Mouse (Mus musculus): ENCODE results near the gene Dexi.
A peak's percentile ranks its signal among the peaks of the same experiment; 100 is the strongest.

The Dexi gene

GRCm38 (mm10) chr16:10542698-10543365 lies at the start of gene Dexi:
Dexi (minus strand) TSS chr16:10543054.
- DNase-seq (ENCODE audit: low read depth, low spot score): peak; percentile 93

- no peak for DNase-seq (ENCODE audit: low read depth, low spot score)
Measured at GRCm38 (mm10) chr16:10586546-10586945, 43.7 kb upstream of the Dexi start.

DNA sequence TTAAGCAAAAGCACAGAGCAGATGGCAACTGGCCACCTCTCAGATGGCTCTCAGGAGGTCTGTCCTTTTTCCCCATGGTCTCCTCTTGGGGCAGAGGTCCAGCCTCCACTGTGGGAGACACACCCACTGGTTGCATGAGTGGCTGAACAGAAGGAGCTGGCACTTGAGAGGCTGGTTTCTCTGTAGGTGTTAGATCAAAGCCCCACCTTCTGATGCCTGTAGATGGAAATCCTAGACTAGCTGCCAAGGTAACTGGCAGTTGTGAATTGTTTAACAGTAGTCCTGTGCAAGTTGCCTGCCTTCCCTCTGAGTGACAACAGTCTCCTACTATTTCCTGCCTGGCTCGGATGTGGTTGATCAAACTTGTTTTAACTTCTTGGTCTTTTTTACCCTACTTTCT lies 42.3 kb upstream of the Dexi start:
- DNase-seq (ENCODE audit: low read depth, low spot score): no peak

DNA sequence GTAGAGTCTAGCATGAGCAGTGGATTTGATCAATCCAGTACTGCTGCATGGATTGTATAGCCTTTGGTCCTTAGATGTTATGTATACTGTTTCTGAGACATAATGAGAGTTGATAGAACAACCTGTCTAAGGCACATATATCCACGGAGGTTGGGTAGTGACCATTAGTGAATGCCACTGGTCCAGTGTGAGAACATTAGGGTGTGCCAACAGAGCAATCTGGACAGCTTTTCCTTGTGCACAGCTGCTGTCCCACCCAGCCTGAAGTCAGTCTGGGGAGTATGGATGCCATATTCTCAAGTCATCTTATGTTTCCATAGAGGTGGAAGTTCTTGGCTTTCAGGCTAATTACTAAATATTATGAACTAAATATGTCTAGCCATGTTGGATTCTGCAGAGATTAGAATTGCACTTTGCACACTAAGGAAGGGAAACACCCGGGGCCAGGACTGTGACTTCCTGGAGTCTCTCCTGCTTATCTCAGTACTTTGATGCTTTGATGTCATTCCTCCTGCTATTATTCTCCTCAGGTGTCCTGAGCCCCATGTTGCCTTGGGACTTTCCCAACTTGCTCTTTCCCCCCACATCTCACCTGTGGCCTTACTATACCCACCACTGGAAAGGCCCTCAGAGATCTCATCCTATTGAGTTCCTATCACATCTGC lies 38.5 kb upstream of the Dexi start:
- DNase-seq (ENCODE audit: low read depth, low spot score): no peak

DNA sequence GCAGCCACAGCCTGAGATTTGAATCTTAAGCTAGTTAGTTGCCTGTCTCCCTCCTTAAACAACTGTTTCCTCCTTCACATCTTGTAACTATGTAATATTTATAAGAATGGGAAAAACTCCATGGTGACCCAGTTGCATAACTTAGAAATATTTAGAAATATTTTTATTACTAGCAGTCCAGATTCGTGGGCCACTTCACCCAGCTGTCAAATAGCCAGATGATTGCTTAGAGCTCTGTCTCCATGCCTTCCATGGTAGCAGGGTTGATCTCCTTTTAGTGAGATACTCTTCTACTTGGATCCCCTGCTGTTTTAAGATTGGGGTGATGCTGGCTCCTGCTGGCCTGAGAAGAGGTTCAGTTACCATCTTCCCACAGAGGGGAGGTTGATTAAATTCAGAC lies 35.5 kb upstream of the Dexi start:
- DNase-seq (ENCODE audit: low read depth, low spot score): no peak

DNA sequence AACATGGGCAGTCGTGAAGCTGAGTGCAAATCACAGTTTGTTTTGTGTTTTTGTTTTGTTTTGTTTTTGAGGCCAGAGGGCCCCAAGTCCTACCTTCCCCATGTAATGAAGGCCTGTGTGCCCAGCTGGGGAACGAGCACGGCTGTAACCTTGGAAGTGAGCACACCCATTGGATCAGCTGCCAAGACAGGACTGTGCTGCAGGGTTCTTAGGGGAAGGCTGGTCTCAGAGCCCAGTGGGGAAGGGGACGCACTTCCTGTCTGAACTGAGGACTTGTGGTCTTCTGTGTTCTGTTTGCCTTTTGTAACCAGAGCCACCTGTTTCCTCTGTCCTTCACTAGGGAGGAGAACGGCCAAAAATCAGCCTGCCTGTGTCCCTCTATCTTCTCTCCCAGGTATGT lies 34.7 kb upstream of the Dexi start:
- no peak for DNase-seq (ENCODE audit: low read depth, low spot score)

- no peak for DNase-seq (ENCODE audit: low read depth, low spot score)
Measured at GRCm38 (mm10) chr16:10575915-10576314, 33.1 kb upstream of the Dexi start.

GRCm38 (mm10) chr16:10574936-10575335 lies 32.1 kb upstream of the Dexi start:
- DNase-seq (ENCODE audit: low read depth, low spot score): no peak

DNA sequence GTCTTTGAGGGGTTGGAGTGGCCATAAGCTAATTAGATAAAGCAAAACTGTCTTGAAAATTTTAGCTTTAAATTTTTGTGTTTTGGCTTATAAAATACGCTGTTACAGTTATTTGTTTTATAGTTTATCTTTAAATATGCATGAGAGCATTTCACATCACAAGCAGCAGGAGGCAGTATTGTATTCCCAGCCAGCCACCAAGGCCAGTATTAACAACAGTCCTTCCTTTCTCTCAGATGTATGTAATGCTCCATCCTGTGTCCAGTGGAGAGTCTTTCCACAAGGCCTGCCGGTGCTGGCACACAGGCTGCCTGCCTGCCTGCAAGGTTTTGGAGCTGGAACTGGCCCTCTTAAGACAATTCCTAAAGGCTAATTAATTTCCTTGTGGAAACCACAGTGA lies 29.0 kb upstream of the Dexi start:
- DNase-seq (ENCODE audit: low read depth, low spot score): no peak

- no peak for DNase-seq (ENCODE audit: low read depth, low spot score)
Measured at GRCm38 (mm10) chr16:10570708-10571107, 27.9 kb upstream of the Dexi start.

- DNase-seq (ENCODE audit: low read depth, low spot score): no peak
Measured at GRCm38 (mm10) chr16:10569809-10570395, 27.0 kb upstream of the Dexi start.

DNA sequence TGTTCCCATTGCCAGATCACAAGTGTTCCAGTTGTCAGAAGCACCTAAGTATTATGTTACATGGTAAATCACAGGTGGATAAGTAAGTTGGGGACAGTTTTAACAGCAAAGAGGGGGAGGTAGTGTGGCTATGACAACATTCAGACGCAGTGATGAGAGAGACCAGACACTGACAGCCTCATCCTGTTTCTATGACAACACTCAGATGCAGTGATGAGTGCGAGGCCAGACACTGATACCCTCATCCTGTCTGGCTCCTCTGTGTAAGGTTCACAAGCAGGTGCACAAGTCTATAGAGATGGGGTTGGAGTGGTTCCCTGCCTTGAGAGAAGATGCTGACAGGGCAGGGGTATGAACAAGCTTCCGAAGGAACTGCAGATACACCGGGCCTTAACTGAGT lies 24.3 kb upstream of the Dexi start:
- DNase-seq (ENCODE audit: low read depth, low spot score): no peak

DNA sequence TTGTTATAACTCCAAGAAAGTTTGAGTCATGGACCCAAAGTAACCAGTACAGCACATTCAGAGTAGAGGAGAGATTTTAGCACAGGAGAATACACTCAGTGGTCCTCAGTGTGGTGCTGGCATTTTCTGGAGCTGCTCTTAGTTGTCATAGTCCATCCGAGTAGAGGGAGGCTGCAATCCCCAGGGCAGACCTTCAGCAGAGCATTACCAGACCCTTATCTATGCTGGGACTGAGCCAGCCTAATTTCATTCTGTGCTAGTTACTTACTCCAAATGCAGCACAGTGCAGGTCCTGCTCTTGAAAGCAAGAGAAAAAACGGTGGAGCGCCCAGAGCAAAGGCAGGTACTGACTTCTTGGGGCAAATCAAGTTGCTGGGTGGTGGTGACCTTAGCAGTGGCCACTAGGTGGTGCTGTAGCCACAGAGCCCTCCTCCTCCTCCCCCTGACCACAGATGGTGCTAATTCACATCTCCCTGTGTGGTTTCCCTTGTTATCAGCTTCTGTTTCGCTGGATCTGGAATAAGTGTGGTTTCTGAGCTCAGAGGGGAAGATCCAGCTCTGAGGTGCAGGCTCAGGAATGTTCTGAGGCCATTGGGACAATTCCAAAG lies 22.5 kb upstream of the Dexi start:
- no peak for DNase-seq (ENCODE audit: low read depth, low spot score)

DNA sequence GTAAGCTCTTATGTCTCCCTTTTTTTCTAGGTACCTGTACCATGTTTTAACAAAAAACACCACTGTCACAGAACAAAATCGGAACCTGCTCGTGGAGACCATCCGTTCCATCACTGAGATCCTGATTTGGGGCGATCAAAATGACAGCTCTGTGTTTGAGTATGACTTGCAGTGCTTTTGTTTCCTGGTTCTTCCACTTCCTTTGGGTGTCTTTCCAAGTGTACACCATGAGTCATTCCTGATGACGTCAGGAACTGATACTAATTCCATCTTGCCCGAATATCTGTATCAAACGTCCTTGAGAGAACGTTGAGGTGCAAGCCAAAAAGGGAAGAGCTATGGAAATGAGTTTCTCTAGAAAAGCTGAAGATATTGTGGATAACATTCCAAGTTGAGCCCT lies 17.1 kb upstream of the Dexi start:
- DNase-seq (ENCODE audit: low read depth, low spot score): no peak

DNA sequence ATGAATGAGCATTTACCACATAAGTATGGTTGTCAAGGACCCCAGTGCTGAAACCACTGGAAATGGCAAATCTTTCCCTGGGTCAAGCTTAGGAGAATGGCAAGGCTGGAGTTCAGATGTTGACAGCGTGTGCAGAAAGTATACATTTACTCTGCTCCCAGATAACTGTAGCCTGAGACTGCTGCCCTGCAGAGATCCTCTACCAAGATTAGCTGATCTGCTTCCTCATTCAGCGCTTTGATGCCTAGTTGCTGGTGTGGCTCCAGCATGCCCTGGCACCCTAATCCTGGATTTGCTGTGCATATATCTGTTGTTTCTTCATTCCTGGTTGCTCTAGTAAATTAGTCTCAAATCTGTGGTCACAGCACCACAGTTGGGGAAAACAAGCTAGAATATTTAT lies 11.0 kb upstream of the Dexi start:
- no peak for DNase-seq (ENCODE audit: low read depth, low spot score)

- DNase-seq (ENCODE audit: low read depth, low spot score): no peak
Measured at GRCm38 (mm10) chr16:10551592-10551991, 8.7 kb upstream of the Dexi start.

DNA sequence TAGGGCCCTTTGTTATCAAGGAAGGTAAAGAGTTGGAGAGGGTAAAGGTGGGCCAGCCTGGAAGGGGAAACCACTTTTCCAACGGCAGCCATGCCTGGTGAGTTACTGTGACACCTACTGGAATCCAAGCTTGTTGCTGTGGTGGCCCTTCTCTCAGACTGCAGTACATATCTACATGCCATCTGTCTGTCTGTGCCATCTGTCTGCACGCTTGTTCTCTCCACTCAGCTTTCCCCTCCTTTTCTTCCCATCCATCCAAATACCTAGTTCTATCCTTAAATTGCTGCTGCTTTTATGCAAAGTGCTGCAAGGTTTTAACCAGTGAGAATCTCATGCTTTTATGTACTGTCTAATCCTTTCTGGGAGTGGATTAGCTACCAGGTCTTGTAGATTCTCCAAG lies 6.7 kb upstream of the Dexi start:
- DNase-seq (ENCODE audit: low read depth, low spot score): no peak

- no peak for DNase-seq (ENCODE audit: low read depth, low spot score)
Measured at GRCm38 (mm10) chr16:10548938-10549337, 6.1 kb upstream of the Dexi start.

DNA sequence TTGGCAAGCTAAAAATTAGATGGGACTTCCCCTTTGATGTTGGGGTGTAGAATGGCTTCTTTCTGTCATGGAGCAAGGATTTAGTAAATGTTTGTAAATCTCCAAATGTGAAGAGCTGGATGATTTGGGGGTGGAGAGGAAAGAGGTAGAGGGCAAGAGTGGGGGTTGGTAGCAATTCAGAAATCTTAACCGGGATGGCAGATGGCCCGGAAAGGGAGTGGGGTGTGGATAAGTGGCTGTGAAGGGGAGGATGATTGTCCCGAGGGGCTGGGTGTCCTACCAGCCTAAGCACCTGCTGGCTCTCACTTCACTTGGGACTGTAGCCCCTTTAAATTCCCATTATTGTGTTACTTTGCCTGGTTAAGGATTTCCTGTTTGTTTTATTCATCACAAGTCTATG lies 4.0 kb upstream of the Dexi start:
- no peak for DNase-seq (ENCODE audit: low read depth, low spot score)

DNA sequence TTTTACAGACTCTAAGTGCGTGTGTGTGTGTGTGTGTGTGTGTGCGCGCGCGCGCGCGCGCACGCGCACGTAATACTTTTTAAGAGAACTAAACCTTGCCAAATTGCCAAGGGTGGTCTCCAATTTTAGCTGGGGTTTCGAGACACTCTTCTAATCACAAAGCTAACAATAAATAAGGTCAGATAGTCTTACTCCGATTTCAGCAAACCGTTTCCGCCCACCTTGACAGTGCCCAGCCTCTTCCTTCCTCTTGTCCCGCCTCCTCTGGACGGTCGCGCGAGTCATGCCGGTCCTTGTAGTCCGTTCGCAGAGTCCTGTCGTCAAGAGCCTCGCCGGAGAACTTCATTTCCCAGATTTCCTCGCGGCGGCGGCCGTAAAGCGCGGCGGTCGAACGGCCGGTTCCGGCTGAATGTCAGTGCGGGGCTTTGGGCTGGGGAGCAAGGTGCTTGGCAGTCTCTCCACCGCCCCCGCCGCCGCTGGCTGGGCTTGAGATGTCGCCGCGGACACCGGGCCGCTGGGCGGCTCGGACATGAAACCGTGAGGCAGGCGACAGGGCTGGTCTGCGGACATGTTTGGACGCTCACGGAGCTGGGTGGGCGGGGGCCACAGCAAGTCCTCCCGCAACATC lies 2.3 kb upstream of the Dexi start, which contains the start of gene Clec16a:
Gene Clec16a (plus strand): TSS at position 345 of the 628 bp plus-strand sequence.
- peak; percentile 93 for DNase-seq (ENCODE audit: low read depth, low spot score)

DNA sequence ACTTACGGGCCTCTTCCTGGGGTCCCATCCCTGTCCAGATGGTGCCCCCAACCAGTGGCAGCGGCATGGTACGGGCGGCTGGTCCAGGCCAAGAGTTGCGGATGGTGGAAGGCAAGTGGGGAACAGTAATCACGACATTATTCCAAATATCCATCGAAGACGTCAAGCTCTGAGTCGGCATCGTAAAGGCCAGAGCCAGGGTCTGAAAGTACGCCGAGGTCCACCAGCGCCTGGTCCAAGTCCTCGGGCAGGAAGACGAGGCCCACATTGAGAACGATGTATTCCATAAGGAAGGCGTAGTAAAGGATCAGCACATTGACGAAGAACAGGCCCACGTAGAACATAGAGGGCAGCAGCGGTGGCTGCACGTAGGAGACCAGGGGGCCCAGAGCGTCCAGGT lies 588 bp downstream of the Dexi start:
- no peak for DNase-seq (ENCODE audit: low read depth, low spot score)

DNA sequence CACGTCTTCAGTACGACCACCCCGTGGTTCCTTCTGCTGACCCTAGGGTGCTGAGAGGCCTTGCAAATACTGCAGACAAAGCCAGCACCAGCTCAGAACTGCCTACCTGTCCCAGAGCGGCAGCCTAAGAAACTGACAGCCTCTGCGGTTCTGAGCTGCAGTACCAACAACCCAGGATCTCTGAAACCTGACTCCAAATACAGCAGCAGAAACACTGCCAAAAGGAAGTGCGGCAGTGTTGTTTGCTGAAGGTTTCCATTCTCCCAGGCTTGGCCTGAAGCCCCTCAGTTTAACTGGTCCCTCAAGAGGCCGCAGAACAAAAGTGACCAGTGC lies 1.3 kb downstream of the Dexi start:
- DNase-seq (ENCODE audit: low read depth, low spot score): no peak

Data from brain, embryonic 18.5 days (tissue).